Mouse (Mus musculus) embryonic fibroblast, embryonic 13.5 days (primary cell): ENCODE measurements around the gene Ube2c.

Experiments used
- CTCF ChIP-seq: IDR thresholded peaks from 2 replicates; pipeline ENCODE4 v1.5.1; 2011; ENCODE audit warnings: mild to moderate bottlenecking, control low read depth, low read length, moderate library complexity, borderline replicate concordance; ENCODE audit not compliant: insufficient read depth
- POLR2A ChIP-seq: IDR thresholded peaks from 2 replicates; pipeline ENCODE4 v1.6.1; 2011; ENCODE audit warnings: low read depth, mild to moderate bottlenecking, control low read depth, low read length, moderate library complexity

- no peak for TF ChIP-seq CTCF
- TF ChIP-seq POLR2A = no peak
Measured at GRCm38 (mm10) chr2:164778809-164779208, 9.1 kb downstream of the Ube2c start.
